Mouse (Mus musculus) CH12.LX (cell line): ENCODE results near the gene Camkk2.

Experiments
- BHLHE40 ChIP-seq: IDR thresholded peaks from 2 replicates; pipeline ENCODE4 v1.6.1; 2011; ENCODE audit warnings: mild to moderate bottlenecking, low read depth, low read length, improper control_type of control experiment
- CHD2 ChIP-seq: IDR thresholded peaks from 2 replicates; pipeline ENCODE4 v1.6.1; 2011; ENCODE audit warnings: low read length, improper control_type of control experiment
- CTCF ChIP-seq, 2 experiments: IDR thresholded peaks in 1 of 2; conservative IDR thresholded peaks in 1 of 2; 2 replicates each; pipeline ENCODE4 v1.5.1; 2011 to 2012; ENCODE audit warnings: low read depth in 2 of 2, low read length in 2 of 2, improper control_type of control experiment in 1 of 2, inconsistent platforms in 1 of 2, mild to moderate bottlenecking in 1 of 2, moderate library complexity in 1 of 2
- ELF1 ChIP-seq: IDR thresholded peaks from 2 replicates; pipeline ENCODE4 v1.6.1; 2014; ENCODE audit warnings: low read depth, mild to moderate bottlenecking, inconsistent platforms, low read length, improper control_type of control experiment
- JUN ChIP-seq: IDR thresholded peaks from 2 replicates; pipeline ENCODE4 v1.6.1; 2011; ENCODE audit warnings: low read depth, mild to moderate bottlenecking, low read length, improper control_type of control experiment, moderate library complexity; ENCODE audit not compliant: insufficient read depth
- MAX ChIP-seq: IDR thresholded peaks from 2 replicates; pipeline ENCODE4 v1.6.1; 2011; ENCODE audit warnings: low read length, improper control_type of control experiment
- MAZ ChIP-seq: IDR thresholded peaks from 2 replicates; pipeline ENCODE4 v1.6.1; 2012; ENCODE audit warnings: low read depth, mild to moderate bottlenecking, inconsistent platforms, low read length, improper control_type of control experiment, moderate library complexity
- MYC ChIP-seq: IDR thresholded peaks from 2 replicates; pipeline ENCODE4 v1.6.1; 2011; ENCODE audit warnings: low read depth, mild to moderate bottlenecking, improper control_type of control experiment, low read length
- POLR2A ChIP-seq: IDR thresholded peaks from 2 replicates; pipeline ENCODE4 v1.6.1; 2011; ENCODE audit warnings: low read depth, mild to moderate bottlenecking, improper control_type of control experiment, low read length
- RAD21 ChIP-seq: IDR thresholded peaks from 2 replicates; pipeline ENCODE4 v1.6.1; 2011; ENCODE audit warnings: low read depth, mild to moderate bottlenecking, low read length, improper control_type of control experiment, moderate library complexity
- USF1 ChIP-seq: IDR thresholded peaks from 2 replicates; pipeline ENCODE4 v1.6.1; 2014; ENCODE audit warnings: low read depth, mild to moderate bottlenecking, inconsistent platforms, low read length, improper control_type of control experiment
- ZNF384 ChIP-seq: IDR thresholded peaks from 2 replicates; pipeline ENCODE4 v1.6.1; 2012; ENCODE audit warnings: low read depth, low read length, improper control_type of control experiment, inconsistent platforms

- TF ChIP-seq MAX: no peak
- TF ChIP-seq BHLHE40: no peak
- peak; percentile 81 for TF ChIP-seq ZNF384
- no peak for TF ChIP-seq POLR2A
- peak in 1 of 2 experiments; percentile 40; a peak in 2 of 4 replicates for TF ChIP-seq CTCF (conservative IDR thresholded peaks at IDR 0.05 in 1 of 2, IDR thresholded peaks at IDR 0.05 in 1 of 2; ENCODE audit: low read depth in 2 of 2, low read length in 2 of 2)
- no peak for TF ChIP-seq USF1
- TF ChIP-seq JUN: no peak
- TF ChIP-seq MYC: no peak
- no peak for TF ChIP-seq RAD21
- no peak for TF ChIP-seq MAZ
- no peak for TF ChIP-seq CHD2
- TF ChIP-seq ELF1: no peak
Observed at GRCm38 (mm10) chr5:122823976-122824375, 44.8 kb upstream of the Camkk2 start.
